Mouse (Mus musculus) spleen, adult 12 weeks (tissue): Measurements from ENCODE around the gene Meaf6.

ENCODE experiments used
- DNase-seq: peaks from one replicate; pipeline ENCODE4 v3.0.0; 2022; ENCODE audit warnings: low spot score

Meaf6 gene

GRCm38 (mm10) chr4:125116090-125116861, 31.3 kb downstream of the Meaf6 start:
- DNase-seq: no peak

- no peak for DNase-seq
Observed at GRCm38 (mm10) chr4:125116929-125117328, 32.0 kb downstream of the Meaf6 start.

DNA sequence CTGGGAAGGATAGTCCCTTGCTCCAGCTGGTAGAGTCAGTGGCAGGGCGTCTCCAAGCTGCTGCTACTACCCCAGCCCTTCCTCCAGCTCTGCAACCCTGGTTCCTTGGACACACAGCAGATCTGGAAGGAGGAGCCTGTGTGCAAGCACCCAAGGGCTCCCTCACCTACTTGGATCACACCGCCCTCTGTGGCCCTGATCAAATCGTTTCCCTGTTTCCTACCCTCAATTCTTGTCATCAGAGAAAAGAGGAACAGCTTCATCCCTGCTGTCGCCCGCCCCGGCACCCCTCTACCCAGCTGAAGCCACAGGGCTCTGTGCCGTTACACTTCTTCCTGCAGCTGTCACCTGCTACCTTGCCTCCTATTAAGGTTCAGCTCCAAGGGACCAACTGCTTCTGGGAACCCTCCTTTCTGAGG, 33.0 kb downstream of the Meaf6 start:
- no peak for DNase-seq

- no peak for DNase-seq
Observed at GRCm38 (mm10) chr4:125119070-125119469, 34.1 kb downstream of the Meaf6 start.

- DNase-seq: no peak
Observed at GRCm38 (mm10) chr4:125119721-125120120, 34.8 kb downstream of the Meaf6 start.

- DNase-seq: no peak
Observed at GRCm38 (mm10) chr4:125122431-125123278, 37.7 kb downstream of the Meaf6 start.

DNA sequence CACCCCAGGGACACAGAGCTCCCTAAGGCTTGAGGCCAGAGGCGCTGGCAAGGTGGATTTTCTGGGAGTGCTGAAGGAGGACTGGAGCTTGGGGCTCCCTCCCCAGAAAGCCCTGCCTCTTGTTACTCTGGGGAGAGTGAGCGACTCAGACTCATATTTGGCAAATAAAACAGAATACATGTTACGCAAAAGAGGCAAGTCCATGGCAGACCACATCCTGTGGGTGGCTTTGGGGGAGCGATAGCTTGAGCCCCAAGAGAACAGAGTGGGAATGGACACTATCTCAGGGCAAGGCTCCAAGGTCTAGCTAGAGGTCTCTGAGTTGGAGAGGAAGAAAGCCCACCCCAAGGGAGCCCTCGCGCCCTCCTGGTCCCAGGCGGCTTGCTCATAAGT, 38.3 kb downstream of the Meaf6 start:
- DNase-seq: no peak

- DNase-seq: peak; percentile 70
Observed at GRCm38 (mm10) chr4:125124424-125125209, 39.7 kb downstream of the Meaf6 start.

DNA sequence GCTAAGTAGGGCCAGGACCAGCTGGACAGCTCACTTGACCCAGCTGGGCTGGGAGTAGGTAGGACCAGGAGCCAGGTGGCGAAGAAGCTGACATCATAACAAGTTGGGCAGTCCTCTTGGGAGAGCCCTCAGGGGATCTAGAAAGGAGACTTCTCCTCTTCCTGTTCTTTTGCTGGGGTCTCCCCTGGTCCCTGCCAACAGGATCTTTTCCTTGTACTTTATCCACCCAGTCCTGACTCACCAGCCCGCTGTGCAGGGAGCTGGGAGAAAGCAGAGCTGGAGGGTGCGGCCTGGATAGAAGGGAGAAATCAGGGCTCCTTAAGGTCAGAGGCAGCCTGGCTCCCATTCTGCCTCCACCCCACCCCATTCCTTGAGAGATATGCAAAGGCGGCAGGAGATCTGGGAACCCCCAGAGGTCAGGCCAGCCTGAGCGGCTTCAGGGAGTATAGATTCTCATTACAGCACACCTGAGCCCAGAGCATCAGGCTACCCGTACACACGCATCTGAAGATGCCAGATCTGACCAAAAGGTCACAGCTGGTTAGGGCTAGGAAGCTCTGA, 40.5 kb downstream of the Meaf6 start:
- no peak for DNase-seq

GRCm38 (mm10) chr4:125126186-125126585, 41.3 kb downstream of the Meaf6 start:
- DNase-seq: no peak

DNA sequence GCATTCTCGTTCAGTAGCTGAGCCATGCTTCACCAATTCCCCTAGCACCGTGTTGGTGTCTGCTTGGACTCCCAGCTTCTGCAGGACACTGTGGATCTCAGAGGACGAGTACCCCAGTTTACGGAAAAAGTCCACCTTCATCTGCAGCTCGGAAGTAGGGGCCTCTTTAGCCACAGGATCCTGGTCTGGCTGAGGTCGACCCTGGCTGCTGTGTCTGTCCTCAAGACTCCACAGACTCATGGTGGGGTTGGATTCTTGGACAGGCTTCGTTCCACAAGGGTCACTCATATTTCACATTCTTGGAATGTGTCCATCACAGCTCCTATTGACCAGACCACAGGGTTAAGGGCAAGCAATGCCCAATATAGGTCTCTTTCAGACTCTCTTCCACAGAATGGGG, 41.8 kb downstream of the Meaf6 start:
- no peak for DNase-seq

DNA sequence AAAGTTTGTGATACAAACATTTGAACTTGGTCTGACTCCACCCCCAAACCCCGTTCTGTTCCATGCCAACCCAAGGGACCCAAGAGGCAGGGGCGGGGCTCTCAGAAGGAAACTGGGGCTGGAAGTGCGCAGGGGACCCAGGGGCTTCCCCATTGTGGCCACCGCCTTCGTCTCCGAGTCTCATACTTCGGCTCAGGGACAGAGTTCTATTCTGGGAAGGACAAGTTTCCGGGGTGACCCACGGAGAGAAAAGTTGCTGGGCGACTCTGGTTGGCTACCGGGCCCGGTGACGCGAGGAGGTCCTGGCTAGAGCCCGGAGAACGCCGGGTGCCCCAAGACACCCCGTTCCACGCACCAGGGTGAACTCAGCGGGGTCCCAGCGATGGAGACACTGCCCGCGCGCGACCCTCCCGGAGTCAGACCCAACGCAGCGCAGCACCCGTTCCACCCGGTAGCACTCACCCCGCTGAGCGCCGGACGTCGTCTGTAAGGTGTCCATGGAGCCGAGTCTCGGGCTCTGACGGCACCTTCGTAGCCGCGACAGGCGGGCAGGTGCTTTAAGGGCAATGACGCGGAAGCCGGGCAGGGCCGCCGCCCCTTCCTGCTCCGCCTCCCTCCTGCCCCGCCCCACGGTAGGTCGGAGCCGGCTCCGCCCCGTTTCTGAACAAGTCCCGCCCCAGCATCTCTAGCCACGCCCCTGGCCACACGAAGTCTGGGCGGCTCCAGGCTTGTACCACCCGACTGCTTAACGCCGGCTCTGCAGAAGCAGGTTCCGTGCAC, 42.6 kb downstream of the Meaf6 start, which contains the start of gene Zc3h12a:
Gene Zc3h12a, minus strand, starts transcription at position 536 of the 780 bp plus-strand sequence.
- DNase-seq: peak; percentile 81

GRCm38 (mm10) chr4:125131493-125131892, 46.6 kb downstream of the Meaf6 start:
- no peak for DNase-seq

DNA sequence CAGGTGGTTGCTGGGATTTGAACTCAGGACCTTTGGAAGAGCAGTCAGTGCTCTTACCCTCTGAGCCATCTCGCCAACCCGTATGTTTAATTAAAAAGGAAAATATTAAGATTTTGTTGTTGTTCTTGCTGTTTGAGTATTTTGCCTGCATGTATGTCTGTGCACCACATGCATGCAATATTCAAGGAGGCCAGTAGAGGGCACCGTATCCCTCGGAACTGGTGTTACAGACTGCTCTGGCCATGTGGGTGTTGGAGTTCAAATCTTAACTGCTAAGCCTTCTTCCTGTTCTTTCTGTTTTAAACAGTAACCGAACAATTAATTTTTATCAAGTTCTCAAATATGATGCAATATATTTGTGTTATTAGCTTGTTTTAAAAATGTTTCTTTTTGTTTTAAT, 47.5 kb downstream of the Meaf6 start:
- DNase-seq: peak; percentile 60

DNA sequence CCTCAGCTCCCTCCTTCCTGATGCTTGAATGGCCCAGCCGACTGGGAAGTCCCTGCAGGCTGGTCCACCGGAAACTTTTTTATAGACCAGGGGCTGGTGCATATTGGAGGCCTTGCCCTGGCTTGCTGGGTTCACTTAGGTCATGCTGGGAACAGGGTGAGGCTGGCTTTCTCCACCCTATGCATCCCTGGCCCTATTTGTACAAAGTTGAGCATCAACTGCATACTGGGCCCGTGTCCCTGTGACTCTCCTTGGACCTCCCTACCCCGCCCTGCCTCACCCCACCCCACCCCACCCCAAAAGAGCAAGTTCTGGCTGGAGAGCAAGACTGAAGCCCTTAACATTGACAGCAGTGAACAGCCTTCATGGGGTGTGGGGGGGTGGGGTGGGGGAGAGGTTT, 49.3 kb downstream of the Meaf6 start:
- DNase-seq: no peak

DNA sequence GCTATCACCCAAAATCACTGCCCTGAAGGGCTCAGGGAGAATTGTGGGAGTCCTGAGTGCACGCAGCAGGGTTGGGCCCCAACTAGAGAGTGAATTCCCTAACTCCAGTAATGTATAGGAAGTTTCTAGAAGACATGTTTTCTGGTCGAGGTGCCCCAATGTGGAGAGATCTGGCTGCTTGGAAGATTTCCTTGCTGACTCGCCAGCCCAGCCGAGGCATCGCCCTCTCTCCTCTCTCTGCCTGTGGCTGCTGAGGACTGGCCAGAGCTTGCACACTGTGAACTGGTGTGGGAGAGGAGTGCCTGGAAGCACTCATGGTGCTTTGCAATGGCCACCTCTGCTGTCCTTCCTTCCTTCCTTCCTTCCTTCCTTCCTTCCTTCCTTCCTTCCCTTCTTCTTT, 49.7 kb downstream of the Meaf6 start:
- DNase-seq: no peak

DNA sequence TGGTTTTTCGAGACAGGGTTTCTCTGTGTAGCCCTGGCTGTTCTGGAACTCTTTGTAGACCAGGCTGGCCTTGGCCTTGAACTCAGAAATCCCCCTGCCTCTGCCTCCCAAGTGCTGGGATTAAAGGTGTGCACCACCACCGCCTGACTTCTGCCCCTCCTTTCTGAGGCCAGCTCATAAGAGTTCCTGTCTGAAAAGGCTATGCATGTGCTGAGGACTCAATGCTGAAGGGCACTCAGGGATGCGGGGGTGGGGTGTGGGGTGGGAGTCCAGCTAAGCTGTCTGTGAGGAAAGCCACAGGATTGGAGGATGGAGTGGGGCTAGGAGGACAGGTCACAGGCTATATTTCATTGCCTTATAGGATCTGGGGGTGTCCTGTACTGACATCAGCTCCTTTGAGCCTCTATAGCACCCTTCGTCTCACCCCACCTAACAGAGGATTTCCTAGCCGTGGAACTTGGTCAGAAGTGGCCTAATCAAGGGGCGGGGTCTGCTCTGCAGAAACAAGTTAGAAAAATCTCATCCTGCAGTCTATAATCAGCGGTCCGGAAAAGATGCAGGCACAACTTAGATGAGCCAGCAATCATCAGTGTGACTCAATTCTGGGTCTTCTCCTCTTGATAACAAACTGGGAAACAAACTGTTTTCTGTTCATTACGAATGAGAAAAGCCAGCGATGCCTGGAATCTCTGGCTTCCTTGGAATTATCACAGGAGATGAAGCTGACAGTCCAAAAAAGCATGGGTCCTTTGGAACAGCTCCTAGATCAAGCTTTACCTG, 50.3 kb downstream of the Meaf6 start:
- DNase-seq: no peak

GRCm38 (mm10) chr4:125136303-125136888, 51.5 kb downstream of the Meaf6 start:
- DNase-seq: no peak

- no peak for DNase-seq
Observed at GRCm38 (mm10) chr4:125138321-125138720, 53.4 kb downstream of the Meaf6 start.

- DNase-seq: no peak
Observed at GRCm38 (mm10) chr4:125144211-125144610, 59.3 kb downstream of the Meaf6 start.
